Mouse (Mus musculus) kidney, embryonic 15.5 days (tissue): ENCODE results near the gene Mical2. TPM values are rescaled to one million over a fixed set of nuclear protein-coding genes. Genes with fewer than 3 reads are reported as not detected.

ENCODE experiments used
- ATAC-seq: fragments of 200-750 bp; cut with Nextera tagmentation; replicated peaks from 2 replicates; pipeline ENCODE4 v1.8.0; 2017; ENCODE audit warnings: moderate TSS enrichment; ENCODE audit not compliant: low FRiP score
- H3K27ac ChIP-seq: fragments of 300-500 bp; sonication (generic); 2 replicates; pipeline ENCODE4 v1.5.1; 2015; ENCODE audit warnings: mild to moderate bottlenecking, inconsistent platforms
- H3K27me3 ChIP-seq: fragments of 300-500 bp; sonication (generic); 2 replicates; pipeline ENCODE4 v1.6.1; 2015; ENCODE audit warnings: inconsistent platforms
- H3K36me3 ChIP-seq: fragments of 300-500 bp; sonication (generic); 2 replicates; pipeline ENCODE4 v1.6.1; 2015; ENCODE audit warnings: inconsistent platforms
- H3K4me1 ChIP-seq: fragments of 300-500 bp; sonication (generic); 2 replicates; pipeline ENCODE4 v1.6.1; 2015; ENCODE audit warnings: inconsistent platforms
- H3K4me2 ChIP-seq: fragments of 300-500 bp; sonication (generic); 2 replicates; pipeline ENCODE4 v1.6.1; 2015; ENCODE audit warnings: moderate library complexity, mild to moderate bottlenecking, inconsistent platforms
- H3K4me3 ChIP-seq: fragments of 300-500 bp; sonication (generic); replicated peaks from 2 replicates; pipeline ENCODE4 v1.5.1; 2015; ENCODE audit warnings: mild to moderate bottlenecking, inconsistent platforms
- H3K9ac ChIP-seq: fragments of 300-500 bp; sonication (generic); 2 replicates; pipeline ENCODE4 v1.6.1; 2015; ENCODE audit warnings: mild to moderate bottlenecking, inconsistent platforms
- H3K9me3 ChIP-seq: fragments of 300-500 bp; sonication (generic); replicated peaks from 2 replicates; pipeline ENCODE4 v1.6.1; 2016; ENCODE audit warnings: inconsistent platforms
- WGBS: fragments of 180-500 bp; shearing (Covaris S2); methylation state at CpG from one replicate; pipeline ENCODE4 v1.1.7; 2015; ENCODE audit warnings: mixed read lengths; 5-methylcytosine and 5-hydroxymethylcytosine counted together
- polyA plus RNA-seq: library from polyadenylated mRNA; unstranded; fragments of >200 nt; fragmentation: Nextera tagmentation; extraction: Ambion mirVana; gene quantifications from 2 replicates; pipeline ENCODE4 v1.2.1, GENCODE M21; 2015

The Mical2 gene
- polyA plus RNA-seq = 7.3 and 7.5 TPM in 2 replicates

- Histone ChIP-seq H3K27ac (peak within 1 kb of the TSS; percentile 34), H3K27me3 (peaks cover 27% of the 10 kb centered on the region), H3K9ac (peak within 1 kb of the TSS; percentile 62), H3K4me3 (peak within 1 kb of the TSS; percentile 64), H3K9me3 (no peaks in the 10 kb centered on the region), H3K36me3 (no peaks in the 10 kb centered on the region), H3K4me1 (peaks cover 27% of the 10 kb centered on the region), H3K4me2 (peak within 1 kb of the TSS; percentile 97)
- ATAC-seq = peak; percentile 98
- WGBS = 1% methylated on average over 50 of the region's 53 CpGs
Measured at GRCm38 (mm10) chr7:112225615-112226262, at the start of gene Mical2. Gene Mical2, plus strand, starts transcription at chr7:112225856.

- Histone ChIP-seq H3K9ac (no peak overlapping the region), H3K4me1 (0 out of 2 replicates have a peak, but pooled peaks cover 11% of the 10 kb centered on the region), H3K4me3 (no peak overlapping the region)
Measured at GRCm38 (mm10) chr7:112176627-112177026, 49.0 kb upstream of the Mical2 start.

GRCm38 (mm10) chr7:112180235-112180705, 45.4 kb upstream of the Mical2 start:
- Histone ChIP-seq H3K9ac (no peak overlapping the region), H3K36me3 (no peaks in the 10 kb centered on the region), H3K27ac (no peak overlapping the region), H3K27me3 (no peaks in the 10 kb centered on the region), H3K9me3 (no peaks in the 10 kb centered on the region), H3K4me2 (peak overlapping the region; percentile 44), H3K4me1 (peaks cover 19% of the 10 kb centered on the region), H3K4me3 (no peak overlapping the region)
- 17% methylated on average over 9 of the region's 10 CpGs for WGBS
- ATAC-seq = peak; percentile 73

More at GRCm38 (mm10) chr7:112176627-112177026, 49.0 kb upstream of the Mical2 start:
- H3K27ac ChIP-seq = no peak overlapping the region
- no peaks in the 10 kb centered on the region for H3K36me3 ChIP-seq
- no peak overlapping the region for H3K4me2 ChIP-seq
- H3K27me3 ChIP-seq = no peaks in the 10 kb centered on the region
- ATAC-seq = no peak
- WGBS = 68% methylated on average over 2 of the region's 2 CpGs
- H3K9me3 ChIP-seq = no peaks in the 10 kb centered on the region

- peak; percentile 41 for ATAC-seq
- no peaks in the 10 kb centered on the region for H3K27me3 ChIP-seq
- WGBS = 32% methylated on average over 5 of the region's 5 CpGs
- H3K9me3 ChIP-seq = no peaks in the 10 kb centered on the region
- no peak overlapping the region for H3K4me3 ChIP-seq
- H3K36me3 ChIP-seq = no peaks in the 10 kb centered on the region
- H3K27ac ChIP-seq = no peak overlapping the region
- H3K4me2 ChIP-seq = no peak overlapping the region
- H3K9ac ChIP-seq = no peak overlapping the region
- H3K4me1 ChIP-seq = peaks cover 32% of the 10 kb centered on the region
Measured at GRCm38 (mm10) chr7:112183258-112183841, 42.3 kb upstream of the Mical2 start.

GRCm38 (mm10) chr7:112184519-112185225, 41.0 kb upstream of the Mical2 start:
- no peak for ATAC-seq
- 81% methylated on average over 6 of the region's 6 CpGs for WGBS
- Histone ChIP-seq H3K9ac (no peak overlapping the region), H3K27me3 (no peaks in the 10 kb centered on the region), H3K36me3 (no peaks in the 10 kb centered on the region), H3K27ac (no peak overlapping the region), H3K4me2 (no peak overlapping the region), H3K4me1 (peaks cover 35% of the 10 kb centered on the region), H3K4me3 (no peak overlapping the region), H3K9me3 (no peaks in the 10 kb centered on the region)

GRCm38 (mm10) chr7:112185226-112185745, 40.4 kb upstream of the Mical2 start:
- Histone ChIP-seq H3K36me3 (no peaks in the 10 kb centered on the region), H3K27me3 (no peaks in the 10 kb centered on the region), H3K27ac (no peak overlapping the region), H3K9me3 (no peaks in the 10 kb centered on the region), H3K4me2 (no peak overlapping the region), H3K4me1 (peaks cover 30% of the 10 kb centered on the region), H3K4me3 (no peak overlapping the region), H3K9ac (no peak overlapping the region)
- ATAC-seq = no peak
- 40% methylated on average over 9 of the region's 9 CpGs for WGBS

GRCm38 (mm10) chr7:112186871-112187270, 38.8 kb upstream of the Mical2 start:
- no peaks in the 10 kb centered on the region for H3K27me3 ChIP-seq
- H3K9ac ChIP-seq = no peak overlapping the region
- H3K4me3 ChIP-seq = no peak overlapping the region
- WGBS = 74% methylated on average over 7 of the region's 7 CpGs
- no peak overlapping the region for H3K4me2 ChIP-seq
- no peak overlapping the region for H3K27ac ChIP-seq
- H3K4me1 ChIP-seq = peaks cover 25% of the 10 kb centered on the region
- ATAC-seq = no peak
- H3K36me3 ChIP-seq = no peaks in the 10 kb centered on the region
- H3K9me3 ChIP-seq = no peaks in the 10 kb centered on the region

- 0 out of 2 replicates have a peak overlapping the region, but pooled peaks have one; percentile 22 for H3K27ac ChIP-seq
- no peaks in the 10 kb centered on the region for H3K27me3 ChIP-seq
- ATAC-seq = no peak; the same call in 1 of the 2 replicates
- no peak overlapping the region for H3K4me3 ChIP-seq
- H3K4me1 ChIP-seq = peaks cover 25% of the 10 kb centered on the region
- no peaks in the 10 kb centered on the region for H3K36me3 ChIP-seq
- H3K4me2 ChIP-seq = no peak overlapping the region
- H3K9me3 ChIP-seq = no peaks in the 10 kb centered on the region
- H3K9ac ChIP-seq = no peak overlapping the region
- 34% methylated on average over 13 of the region's 13 CpGs for WGBS
Measured at GRCm38 (mm10) chr7:112187536-112188459, 37.9 kb upstream of the Mical2 start.

- Histone ChIP-seq H3K4me2 (no peak overlapping the region), H3K36me3 (no peaks in the 10 kb centered on the region), H3K27me3 (no peaks in the 10 kb centered on the region), H3K4me1 (peaks cover 13% of the 10 kb centered on the region), H3K9me3 (no peaks in the 10 kb centered on the region), H3K27ac (no peak overlapping the region), H3K4me3 (no peak overlapping the region), H3K9ac (no peak overlapping the region)
- ATAC-seq = no peak
- WGBS = 88% methylated on average over 4 of the region's 4 CpGs
Measured at GRCm38 (mm10) chr7:112192237-112192636, 33.4 kb upstream of the Mical2 start.

GRCm38 (mm10) chr7:112192778-112193177, 32.9 kb upstream of the Mical2 start:
- Histone ChIP-seq H3K27me3 (no peaks in the 10 kb centered on the region), H3K4me2 (no peak overlapping the region), H3K4me1 (peaks cover 10% of the 10 kb centered on the region), H3K9ac (no peak overlapping the region), H3K4me3 (no peak overlapping the region), H3K9me3 (no peaks in the 10 kb centered on the region), H3K36me3 (no peaks in the 10 kb centered on the region), H3K27ac (no peak overlapping the region)
- WGBS = 85% methylated on average over 5 of the region's 5 CpGs
- no peak for ATAC-seq

GRCm38 (mm10) chr7:112194286-112194685, 31.4 kb upstream of the Mical2 start:
- Histone ChIP-seq H3K27me3 (no peaks in the 10 kb centered on the region), H3K4me3 (no peak overlapping the region), H3K9me3 (no peaks in the 10 kb centered on the region), H3K36me3 (no peaks in the 10 kb centered on the region), H3K4me1 (no peaks in the 10 kb centered on the region), H3K9ac (no peak overlapping the region), H3K4me2 (no peak overlapping the region), H3K27ac (no peak overlapping the region)
- no peak for ATAC-seq
- 71% methylated on average over 5 of the region's 5 CpGs for WGBS
